Mouse (Mus musculus) E14TG2a.4 (cell line): ENCODE measurements around the gene Scube1.

ENCODE experiments used
- H3K27me3 ChIP-seq: 2 replicates; pipeline ENCODE4 v1.6.1; 2014; ENCODE audit warnings: low read length, control low read depth; ENCODE audit not compliant: insufficient read depth
- H3K36me3 ChIP-seq: 2 replicates; pipeline ENCODE4 v1.6.1; 2014; ENCODE audit warnings: low read length, control low read depth; ENCODE audit not compliant: insufficient read depth
- H3K4me1 ChIP-seq: replicated peaks from 2 replicates; pipeline ENCODE4 v1.6.1; 2014; ENCODE audit warnings: low read depth, low read length, control low read depth
- H3K4me3 ChIP-seq: replicated peaks from 2 replicates; pipeline ENCODE4 v1.5.1; 2014; ENCODE audit warnings: mild to moderate bottlenecking, low read length
- H3K9me3 ChIP-seq: 2 replicates; pipeline ENCODE4 v1.6.1; 2014; ENCODE audit warnings: low read length, control low read depth
- CTCF ChIP-seq: conservative IDR thresholded peaks from 2 replicates; pipeline ENCODE4 v1.5.1; 2014; ENCODE audit warnings: low read length
- NANOG ChIP-seq: IDR thresholded peaks from 2 replicates; pipeline ENCODE4 v1.6.1; 2014; ENCODE audit warnings: borderline replicate concordance, low read length, mixed read lengths
- POU5F1 ChIP-seq: IDR thresholded peaks from 2 replicates; pipeline ENCODE4 v1.6.1; 2014; ENCODE audit warnings: low read length, borderline replicate concordance

Scube1 gene

DNA sequence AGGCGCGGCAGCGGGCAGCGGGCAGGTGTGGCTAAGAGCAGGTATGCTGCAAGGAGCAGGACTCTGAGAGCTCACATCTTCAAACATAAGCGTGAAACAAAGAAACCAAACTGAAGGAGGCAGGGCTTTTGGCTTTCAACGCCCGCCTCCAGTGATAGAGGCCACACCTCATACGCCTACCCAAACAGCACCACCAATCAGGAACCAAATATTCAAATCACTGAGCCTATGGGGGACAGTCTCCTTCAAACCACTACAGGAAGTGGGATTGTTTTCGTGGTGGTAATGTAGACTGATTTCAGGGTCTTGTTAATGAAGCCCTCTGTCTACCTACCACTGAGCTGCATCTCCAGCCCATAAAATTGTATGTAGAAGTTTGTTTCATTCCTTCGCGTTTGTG lies 155.1 kb downstream of the Scube1 start:
- peak overlapping the region; percentile 57 for H3K4me3 ChIP-seq
- H3K4me1 ChIP-seq: peaks cover 48% of the 10 kb centered on the region
- TF ChIP-seq CTCF: no peak
- H3K27me3 ChIP-seq: no peaks in the 10 kb centered on the region
- no peaks in the 10 kb centered on the region for H3K9me3 ChIP-seq
- peaks cover 21% of the 10 kb centered on the region for H3K36me3 ChIP-seq

DNA sequence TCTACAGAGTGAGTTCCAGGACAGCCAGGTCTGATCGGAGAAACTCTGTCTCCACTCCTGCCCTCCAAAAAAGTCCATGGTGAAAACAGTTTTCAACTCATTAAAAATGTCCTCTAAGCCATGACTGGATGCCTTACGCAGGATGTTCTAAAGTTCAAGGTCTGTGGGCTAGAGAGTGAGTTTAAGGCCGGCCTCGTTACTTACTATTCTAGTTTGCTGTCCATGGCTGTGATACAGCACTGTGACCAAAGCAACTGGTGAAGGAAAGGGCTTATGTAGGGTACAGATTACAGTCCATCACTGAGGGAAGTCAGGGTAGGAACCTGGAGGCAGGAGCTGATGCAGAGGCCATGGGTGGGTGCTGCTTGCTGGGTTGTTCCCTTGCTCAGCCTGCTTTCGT lies 156.3 kb downstream of the Scube1 start:
- peaks cover 55% of the 10 kb centered on the region for H3K4me1 ChIP-seq
- H3K9me3 ChIP-seq: no peaks in the 10 kb centered on the region
- TF ChIP-seq POU5F1 (no peak), NANOG (no peak), CTCF (no peak)
- H3K27me3 ChIP-seq: no peaks in the 10 kb centered on the region
- peaks cover 14% of the 10 kb centered on the region for H3K36me3 ChIP-seq
- H3K4me3 ChIP-seq: no peak overlapping the region

- H3K4me3 ChIP-seq: no peak overlapping the region
- peaks cover 63% of the 10 kb centered on the region for H3K4me1 ChIP-seq
- TF ChIP-seq CTCF (no peak), POU5F1 (no peak), NANOG (no peak)
- no peaks in the 10 kb centered on the region for H3K9me3 ChIP-seq
- no peaks in the 10 kb centered on the region for H3K27me3 ChIP-seq
- H3K36me3 ChIP-seq: peaks cover 12% of the 10 kb centered on the region
These were observed 157.1 kb downstream of the Scube1 start for GRCm38 (mm10) chr15:83567728-83568127.

GRCm38 (mm10) chr15:83566006-83566405 lies 158.8 kb downstream of the Scube1 start:
- Histone ChIP-seq H3K9me3 (no peaks in the 10 kb centered on the region), H3K4me3 (no peak overlapping the region), H3K4me1 (peaks cover 73% of the 10 kb centered on the region), H3K36me3 (no peaks in the 10 kb centered on the region), H3K27me3 (no peaks in the 10 kb centered on the region)
- TF ChIP-seq POU5F1: no peak
- no peak for TF ChIP-seq CTCF
- no peak for TF ChIP-seq NANOG

GRCm38 (mm10) chr15:83565434-83565833 lies 159.4 kb downstream of the Scube1 start:
- TF ChIP-seq CTCF (no peak), NANOG (no peak), POU5F1 (no peak)
- Histone ChIP-seq H3K4me3 (no peak overlapping the region), H3K27me3 (no peaks in the 10 kb centered on the region), H3K9me3 (no peaks in the 10 kb centered on the region), H3K4me1 (peaks cover 69% of the 10 kb centered on the region), H3K36me3 (no peaks in the 10 kb centered on the region)

GRCm38 (mm10) chr15:83563857-83564651 lies 160.8 kb downstream of the Scube1 start:
- peak overlapping the region; percentile 73 for H3K4me3 ChIP-seq
- no peaks in the 10 kb centered on the region for H3K27me3 ChIP-seq
- H3K4me1 ChIP-seq: peaks cover 56% of the 10 kb centered on the region
- TF ChIP-seq NANOG (no peak), POU5F1 (no peak), CTCF (no peak)
- H3K36me3 ChIP-seq: no peaks in the 10 kb centered on the region
- no peaks in the 10 kb centered on the region for H3K9me3 ChIP-seq

- TF ChIP-seq CTCF: no peak
- TF ChIP-seq NANOG: no peak
- no peak for TF ChIP-seq POU5F1
- Histone ChIP-seq H3K4me3 (peak within 1 kb of the TSS; percentile 73), H3K9me3 (no peaks in the 10 kb centered on the region)
These were observed 161.4 kb downstream of the Scube1 start, which contains the start of the genes Tspo and Mcat for GRCm38 (mm10) chr15:83563327-83563856. Gene Tspo (plus strand): TSS chr15:83563592. Gene Mcat (minus strand): TSS chr15:83563787.

GRCm38 (mm10) chr15:83562626-83563270 lies 162.1 kb downstream of the Scube1 start:
- Histone ChIP-seq H3K36me3 (no peaks in the 10 kb centered on the region), H3K27me3 (no peaks in the 10 kb centered on the region), H3K9me3 (no peaks in the 10 kb centered on the region), H3K4me3 (peak overlapping the region; percentile 73), H3K4me1 (peaks cover 56% of the 10 kb centered on the region)
- no peak for TF ChIP-seq NANOG
- no peak for TF ChIP-seq CTCF
- TF ChIP-seq POU5F1: no peak

More at GRCm38 (mm10) chr15:83563327-83563856, 161.4 kb downstream of the Scube1 start, which contains the start of the genes Tspo and Mcat:
- no peaks in the 10 kb centered on the region for H3K36me3 ChIP-seq
- H3K4me1 ChIP-seq: peaks cover 56% of the 10 kb centered on the region
- no peaks in the 10 kb centered on the region for H3K27me3 ChIP-seq
